Mouse (Mus musculus): ENCODE data around the gene Armh1.

The Armh1 gene

DNA sequence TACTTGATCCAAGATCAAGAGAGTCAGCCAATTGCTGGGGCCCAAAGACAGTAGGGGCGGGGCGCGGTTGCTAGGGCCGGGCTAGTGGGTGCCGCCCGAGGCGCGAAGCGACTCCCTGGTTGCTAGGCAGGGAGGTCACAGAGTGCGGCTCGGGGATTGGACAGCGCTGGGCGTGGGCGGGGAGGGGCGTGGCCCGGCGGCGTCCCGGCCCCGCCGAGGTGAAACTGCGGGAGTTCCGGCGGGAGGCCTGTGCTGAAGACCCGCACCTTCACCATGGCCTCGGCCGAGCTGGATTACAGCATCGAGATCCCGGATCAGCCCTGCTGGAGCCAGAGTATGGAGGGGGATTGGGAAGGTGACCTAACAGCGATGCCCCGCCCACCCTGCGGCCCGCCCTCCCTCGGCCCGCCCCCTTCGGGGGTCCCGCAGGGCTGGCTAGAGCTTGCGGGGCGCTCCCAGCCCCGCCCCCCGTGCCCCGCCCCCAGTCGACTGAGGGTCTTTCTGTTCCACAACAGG is at the start of gene Armh1, which contains the start of gene Tmem53:
Gene Armh1 (minus strand): TSS at position 325 of the 516 bp plus-strand sequence.
Gene Tmem53 (plus strand): TSS at position 151 of the 516 bp plus-strand sequence.
- peak; percentile 95 for DNase-seq (ENCODE audit: low read depth, low spot score)

DNA sequence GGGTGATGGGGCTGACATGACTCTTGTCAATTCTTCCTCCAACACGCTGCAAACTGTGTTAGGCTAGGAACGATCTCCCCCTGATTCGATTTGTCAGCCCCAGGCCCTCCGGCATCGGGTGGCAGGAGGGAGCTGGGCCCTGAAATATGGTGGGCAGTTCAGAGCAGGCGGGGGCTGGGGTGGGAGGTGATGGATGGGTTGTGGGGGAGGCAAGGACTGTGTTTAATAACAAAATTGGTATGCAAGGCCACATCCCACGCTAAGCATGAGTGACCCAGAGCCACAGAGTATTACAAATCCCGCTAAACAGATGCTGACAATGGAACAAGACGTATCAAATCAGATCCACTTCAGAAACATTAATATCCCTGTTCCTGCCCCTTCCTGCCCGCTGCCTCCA is 48.0 kb upstream of the Armh1 start:
- no peak for DNase-seq (ENCODE audit: low read depth, low spot score)

DNA sequence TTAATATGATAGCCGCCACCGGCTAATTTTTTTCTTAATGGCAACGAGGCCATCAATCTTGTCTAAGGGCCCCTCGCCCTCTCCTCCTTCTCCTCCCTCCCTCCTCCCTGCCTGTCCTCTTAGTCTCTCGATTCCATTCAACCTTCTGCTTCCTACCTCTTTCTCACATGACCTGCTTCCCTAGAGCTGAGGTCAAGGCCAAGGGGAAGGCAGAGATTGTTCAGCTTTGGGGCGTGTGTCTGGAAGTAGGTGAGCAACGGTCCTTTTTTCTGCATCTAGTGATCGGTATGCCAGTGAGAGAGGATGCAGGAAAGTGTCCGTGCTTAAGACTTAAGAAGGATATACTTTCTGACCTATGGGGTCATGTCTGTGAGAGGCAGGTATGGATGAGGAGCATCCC is 45.9 kb upstream of the Armh1 start:
- DNase-seq (ENCODE audit: low read depth, low spot score) = no peak

DNA sequence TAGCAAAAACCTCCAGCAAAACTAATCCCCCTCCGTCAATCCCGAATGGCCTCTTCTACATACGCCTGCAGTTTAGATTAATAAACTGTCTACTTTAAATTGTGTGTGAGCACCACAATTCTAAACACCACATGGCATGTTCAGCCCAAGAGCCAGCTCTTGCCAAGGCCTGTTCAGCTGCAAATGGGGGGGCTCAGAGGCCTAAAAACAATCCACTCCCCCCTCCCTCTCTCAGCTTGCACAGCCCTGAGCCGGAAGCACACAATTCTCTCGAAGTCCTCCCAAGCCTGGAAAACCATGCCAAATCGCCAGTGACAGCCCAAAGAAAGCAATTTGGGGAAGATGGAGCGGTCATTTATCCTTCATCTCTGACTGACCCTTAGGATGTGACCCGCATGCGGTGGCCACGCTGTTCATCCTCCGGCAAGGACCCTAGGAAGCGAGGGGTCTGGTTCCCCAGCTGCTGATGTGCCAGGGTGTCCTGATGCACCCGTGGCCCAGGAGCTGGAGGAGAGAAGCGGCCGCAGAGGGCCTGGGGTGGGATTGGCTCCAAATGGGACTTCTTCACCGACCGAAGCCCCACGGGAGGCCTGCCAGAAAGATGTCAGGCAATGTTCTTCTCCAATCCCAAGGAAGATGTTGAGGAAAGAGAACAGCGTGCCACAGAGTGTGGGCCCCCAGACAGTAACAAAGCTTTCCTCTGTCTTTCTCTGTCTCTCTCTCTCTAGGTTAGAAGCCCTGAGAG is 45.1 kb upstream of the Armh1 start:
- no peak for DNase-seq (ENCODE audit: low read depth, low spot score)

DNA sequence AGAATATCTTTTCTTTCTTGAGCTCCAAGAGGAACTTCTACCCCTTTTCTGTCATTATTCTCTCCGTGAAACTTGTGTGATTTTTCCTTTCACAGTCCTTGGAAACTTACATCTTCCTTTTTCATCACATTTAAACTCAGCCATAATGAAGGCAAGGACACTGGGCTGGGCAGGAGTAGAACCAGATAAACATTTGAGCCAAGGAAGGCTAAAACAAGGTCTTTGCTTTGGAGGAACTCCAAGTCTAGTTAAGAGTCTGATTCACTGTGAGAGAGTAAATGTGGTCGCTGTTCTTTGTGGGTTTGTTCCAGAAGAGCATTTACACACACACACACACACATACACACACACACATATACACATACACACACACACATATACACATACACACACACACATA is 39.8 kb upstream of the Armh1 start:
- DNase-seq (ENCODE audit: low read depth, low spot score) = no peak

DNA sequence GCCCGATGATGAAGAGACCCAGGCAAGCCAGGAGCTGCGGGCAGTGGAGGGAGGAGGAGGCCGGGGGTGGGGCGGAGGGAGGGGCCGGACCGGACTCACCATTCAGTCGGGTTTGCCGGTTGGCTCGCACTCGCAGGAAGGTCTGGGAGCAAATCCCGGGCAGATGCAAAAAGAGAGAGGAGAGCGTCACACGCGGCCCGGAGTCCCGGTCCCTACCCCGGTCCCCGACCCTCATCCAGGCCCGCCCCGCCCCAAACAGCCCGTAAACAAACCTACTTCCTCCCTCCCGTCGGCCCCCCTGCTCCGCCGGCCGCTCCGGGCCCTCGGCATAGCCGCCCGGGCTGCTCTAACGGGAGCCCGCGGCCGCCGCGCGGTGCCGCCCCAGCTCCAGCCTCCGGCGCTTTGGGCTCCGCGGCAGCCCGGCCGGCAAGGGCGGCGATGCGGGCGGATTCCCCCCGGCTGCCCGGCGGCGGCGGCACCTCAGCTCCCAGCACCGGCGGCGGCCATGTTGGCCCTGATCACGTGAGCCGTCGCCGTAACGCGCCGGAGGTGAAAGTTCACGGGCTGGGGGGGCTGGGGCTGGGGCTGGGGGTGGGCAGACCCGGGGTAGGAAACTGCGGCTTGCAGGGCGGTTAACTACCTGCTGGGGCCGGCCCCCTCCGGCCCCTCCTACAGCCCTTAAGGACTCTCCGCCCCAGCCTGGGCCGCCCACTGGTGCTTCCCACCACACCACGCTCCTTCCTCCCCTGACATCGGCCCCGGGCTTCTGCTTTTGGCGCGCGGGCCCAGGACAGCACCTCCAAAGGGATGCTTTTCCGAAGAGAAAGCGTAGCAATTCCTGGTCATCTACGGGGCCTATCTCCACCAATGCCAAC is 37.2 kb upstream of the Armh1 start:
- DNase-seq (ENCODE audit: low read depth, low spot score) = peak; percentile 79

DNA sequence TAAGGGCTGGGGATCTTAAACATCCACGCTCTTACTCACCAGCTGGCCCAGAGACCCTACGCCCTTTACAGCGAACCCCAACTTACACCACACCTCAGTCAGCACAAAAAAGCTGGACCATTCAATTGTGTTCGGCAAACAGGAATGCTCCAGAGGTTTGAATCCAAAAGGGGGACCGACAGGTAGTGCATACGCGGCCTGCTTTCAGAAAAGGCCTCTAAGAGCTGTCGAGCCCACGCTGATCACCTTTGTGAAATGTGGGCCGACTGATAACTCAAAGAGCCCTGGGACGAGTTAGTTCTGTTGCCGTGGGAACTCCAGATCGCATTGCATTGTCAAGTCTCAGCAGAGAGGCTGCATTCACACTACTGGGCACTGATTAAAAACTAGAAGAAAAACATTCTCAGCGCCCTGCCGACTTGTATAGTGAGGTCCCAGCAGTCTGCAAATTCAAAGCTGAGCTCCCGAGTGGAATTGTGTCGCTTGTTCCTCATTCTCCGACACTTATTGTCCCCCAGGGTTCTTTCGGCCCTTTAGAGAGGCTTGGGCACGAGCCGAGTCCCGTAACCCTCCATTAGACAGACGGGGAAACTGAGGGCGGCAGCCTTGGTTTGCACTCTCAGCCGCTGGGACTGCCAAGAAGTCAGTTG is 36.5 kb upstream of the Armh1 start:
- DNase-seq (ENCODE audit: low read depth, low spot score) = peak; percentile 35

DNA sequence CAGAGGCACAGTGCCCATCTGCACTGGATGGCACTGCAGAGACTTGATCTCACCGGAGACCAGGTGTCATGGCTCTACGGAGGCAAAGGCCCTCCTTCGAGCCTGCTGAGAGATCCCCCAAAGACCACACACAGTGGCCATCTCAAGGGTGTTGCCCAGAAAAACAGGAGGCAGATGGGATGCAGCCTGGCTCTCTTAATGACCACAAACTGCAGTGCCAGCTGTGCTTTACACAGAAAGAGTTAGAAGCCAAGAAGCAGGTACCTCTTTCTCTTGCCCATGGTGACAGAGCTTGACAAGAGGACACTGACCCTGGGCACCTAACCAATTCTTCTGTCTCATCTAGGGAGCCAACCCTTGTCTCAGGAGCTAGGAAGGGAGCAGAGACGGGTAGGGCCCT is 32.4 kb upstream of the Armh1 start:
- DNase-seq (ENCODE audit: low read depth, low spot score) = no peak

DNA sequence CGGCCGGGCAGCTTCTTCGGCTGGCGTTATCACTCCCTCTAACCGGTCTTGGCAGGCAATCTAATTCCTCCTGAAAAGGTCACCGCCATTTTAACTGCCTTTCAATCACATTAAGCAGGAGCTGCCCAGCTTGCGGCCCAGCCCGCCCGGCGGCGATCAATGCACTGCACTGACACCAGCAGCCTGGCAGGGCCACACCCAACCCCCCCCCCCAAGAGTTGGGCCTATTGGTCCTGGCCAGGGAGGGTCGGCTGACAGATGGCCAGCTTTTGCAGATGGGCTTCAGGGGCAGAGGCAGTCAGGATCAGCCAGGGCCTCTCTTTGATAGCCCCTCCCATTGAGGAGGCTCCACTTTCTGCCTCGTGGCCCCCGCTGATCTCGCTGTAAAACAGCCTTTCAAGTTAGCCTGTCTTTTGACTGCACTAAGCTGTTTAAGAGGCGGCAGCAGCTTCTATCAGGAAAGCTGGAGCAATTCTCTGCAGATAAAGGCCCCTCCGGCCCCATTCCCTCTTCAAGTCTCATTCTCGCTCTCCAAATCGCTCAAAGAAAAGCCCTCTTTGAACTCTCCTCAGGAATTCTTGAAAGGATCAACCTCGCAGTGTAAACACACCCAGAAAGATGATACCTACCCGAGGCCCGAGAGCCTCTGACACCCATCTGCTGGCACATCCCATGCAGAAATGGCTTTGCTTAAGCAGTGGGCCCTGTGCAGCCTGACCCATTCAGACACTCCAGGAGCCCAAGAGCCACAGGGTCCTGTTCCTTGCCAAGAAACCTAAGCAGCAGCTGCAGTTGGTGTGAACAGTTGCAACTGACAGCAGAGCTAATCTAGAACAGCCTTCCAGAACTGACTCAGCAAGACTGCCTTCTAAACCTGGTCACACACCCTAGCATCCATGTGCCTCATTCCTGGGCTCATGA is 31.6 kb upstream of the Armh1 start:
- no peak for DNase-seq (ENCODE audit: low read depth, low spot score)

DNA sequence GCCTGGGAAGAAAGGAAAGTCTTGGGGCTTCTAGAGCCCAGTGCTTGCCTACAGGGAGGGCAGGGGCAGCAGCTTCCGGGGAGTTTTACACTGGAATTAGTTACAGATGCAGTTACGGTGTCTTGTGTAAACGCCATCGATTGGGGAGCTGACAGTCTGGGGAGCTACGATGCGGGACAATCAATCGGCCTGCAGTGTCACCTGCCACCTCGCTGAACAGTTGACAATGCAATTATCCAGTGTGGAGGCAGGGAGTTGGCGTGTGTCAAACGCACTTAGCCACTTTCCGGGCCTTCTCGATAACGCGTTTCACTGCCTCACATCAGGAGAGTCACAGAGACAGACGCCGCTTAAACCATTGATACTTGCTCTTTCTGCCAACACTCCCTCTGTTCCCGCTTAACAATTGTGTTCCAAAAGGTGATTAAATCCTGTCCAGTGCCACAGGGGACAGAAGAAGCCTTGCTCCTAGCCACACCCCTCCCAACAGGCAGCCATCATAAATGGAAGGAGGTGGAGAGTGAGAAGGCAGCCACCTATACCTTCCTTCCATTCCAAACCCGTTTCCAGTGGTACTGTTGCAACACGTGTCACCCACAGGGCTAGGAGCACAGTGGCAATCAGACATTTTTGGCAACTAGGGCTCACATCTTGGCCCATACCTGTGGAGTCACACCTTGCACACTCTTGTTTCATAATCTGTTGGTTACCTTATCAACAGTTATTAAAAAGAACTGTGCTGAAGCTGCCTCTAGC is 29.3 kb upstream of the Armh1 start:
- DNase-seq (ENCODE audit: low read depth, low spot score) = no peak

DNA sequence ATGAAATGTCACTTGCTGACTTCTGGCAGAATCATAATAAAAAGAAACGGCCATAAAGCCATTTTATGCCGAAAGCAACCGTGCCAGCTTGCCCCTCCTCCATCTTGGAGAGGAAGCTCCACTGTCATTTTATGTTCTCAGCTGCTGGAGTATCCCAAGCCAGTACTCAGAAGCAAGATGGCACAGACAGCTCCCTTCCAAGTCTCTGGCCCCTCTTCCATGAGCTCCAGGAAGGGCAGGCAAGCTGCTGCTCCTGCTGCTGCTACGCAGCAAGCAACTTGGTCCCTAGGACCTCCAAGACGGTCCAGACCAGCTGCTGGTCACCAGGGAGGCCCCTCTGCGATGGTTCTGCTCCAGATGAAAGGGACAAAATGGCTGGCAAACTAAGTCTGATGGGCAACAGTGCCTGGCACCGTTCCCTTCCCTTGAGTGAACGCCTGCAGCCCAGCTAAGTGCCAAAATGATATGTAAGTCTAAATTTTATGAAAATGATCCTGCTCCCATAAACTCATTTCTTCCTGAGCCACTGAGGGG is 28.5 kb upstream of the Armh1 start:
- DNase-seq (ENCODE audit: low read depth, low spot score) = no peak

DNA sequence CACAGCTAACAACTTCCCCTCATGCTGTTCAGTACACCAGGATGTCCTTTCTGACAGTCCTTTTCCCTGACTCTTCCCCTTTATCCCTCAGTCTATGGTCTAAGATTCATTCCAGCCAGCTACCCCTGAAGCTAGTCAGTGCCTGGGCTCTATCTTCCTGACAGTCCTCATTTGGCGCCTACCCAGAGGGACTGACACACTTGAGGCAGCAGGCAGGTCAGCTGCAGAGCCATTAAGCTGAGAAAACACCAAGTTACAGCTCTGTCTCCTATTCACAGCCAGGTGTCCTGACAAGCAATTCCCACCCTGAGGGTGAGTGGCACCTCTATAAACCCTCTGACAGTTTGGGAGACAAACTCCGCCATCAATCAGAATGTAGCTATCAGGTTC is 27.3 kb upstream of the Armh1 start:
- no peak for DNase-seq (ENCODE audit: low read depth, low spot score)

DNA sequence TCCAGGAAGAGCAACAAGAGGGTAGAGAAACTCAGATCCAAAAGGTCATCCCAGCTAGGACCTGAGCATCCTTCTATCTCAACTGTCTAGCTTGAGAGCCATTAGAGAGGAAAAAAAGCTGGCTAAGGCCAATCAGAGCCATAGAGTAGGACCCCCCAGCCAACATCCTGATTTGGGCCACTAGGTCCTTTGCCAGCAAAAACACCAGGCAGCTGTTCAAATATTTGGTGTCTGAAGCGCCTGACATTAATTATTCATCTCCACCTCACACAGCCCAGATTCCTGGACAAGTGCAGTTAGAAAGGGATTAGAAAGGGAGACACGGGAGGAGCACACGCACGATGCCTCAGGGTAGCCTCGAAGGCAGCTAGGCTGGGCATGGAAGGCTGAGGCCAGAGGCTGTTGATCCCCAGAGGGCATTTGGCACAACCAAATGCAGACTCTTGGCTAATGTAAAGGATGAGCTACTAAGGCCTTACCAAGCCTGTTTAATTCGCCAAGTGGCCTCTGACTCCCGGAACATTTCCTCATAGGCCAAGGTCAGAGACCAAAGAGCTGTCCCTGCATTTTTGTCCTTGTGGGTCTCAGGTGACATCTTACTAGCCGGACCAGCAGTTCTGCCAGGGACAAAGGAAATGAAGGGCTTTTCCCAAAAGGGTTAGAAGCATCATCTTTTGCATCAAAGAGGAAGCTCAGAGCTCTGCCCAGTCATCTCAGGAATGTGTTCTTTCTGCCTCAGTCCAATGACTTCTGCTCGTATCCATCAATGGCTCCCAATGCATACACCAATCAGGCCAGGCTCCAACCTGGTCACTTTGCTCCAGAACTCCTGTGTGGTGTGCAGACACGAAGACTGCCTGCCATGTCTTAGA is 26.7 kb upstream of the Armh1 start:
- DNase-seq (ENCODE audit: low read depth, low spot score) = no peak

DNA sequence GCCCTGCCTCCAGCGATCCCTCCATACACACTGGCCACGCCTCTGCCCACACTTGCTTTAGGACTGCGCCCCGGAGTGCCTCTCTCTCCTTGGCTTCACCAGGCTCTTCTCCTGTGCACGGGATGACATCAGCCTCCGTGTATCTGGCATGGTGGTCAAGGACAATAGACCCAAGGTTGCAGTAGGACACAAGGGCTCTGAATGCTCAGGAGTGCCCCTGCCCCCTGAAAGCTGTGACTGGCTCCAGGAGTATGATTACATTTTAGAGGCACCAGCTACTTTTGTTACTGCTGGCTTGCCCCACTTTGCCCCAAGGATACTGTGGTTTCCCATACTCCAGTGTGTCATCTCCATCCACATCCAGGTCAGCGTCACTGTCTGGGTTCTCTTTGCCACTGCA is 25.8 kb upstream of the Armh1 start:
- no peak for DNase-seq (ENCODE audit: low read depth, low spot score)

DNA sequence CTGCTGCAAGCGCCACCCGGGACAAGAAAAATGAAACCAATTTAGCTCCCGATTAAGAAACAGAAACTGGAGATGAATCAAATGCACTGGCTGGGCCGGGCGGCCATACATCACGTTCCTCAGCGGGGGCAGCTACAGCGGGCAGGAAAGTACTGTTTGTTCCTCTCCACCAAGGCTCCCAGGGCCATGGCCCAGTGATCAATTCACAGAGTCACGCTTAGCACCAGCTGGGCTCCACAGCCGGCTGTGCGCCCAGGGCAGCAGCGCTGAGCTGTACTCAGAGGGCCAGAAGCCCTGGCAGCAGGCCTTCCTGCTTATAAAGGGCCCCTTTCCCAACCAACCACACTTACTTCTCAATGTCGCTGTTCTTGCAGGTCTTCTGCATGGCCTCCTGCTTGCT is 25.1 kb upstream of the Armh1 start:
- no peak for DNase-seq (ENCODE audit: low read depth, low spot score)

DNA sequence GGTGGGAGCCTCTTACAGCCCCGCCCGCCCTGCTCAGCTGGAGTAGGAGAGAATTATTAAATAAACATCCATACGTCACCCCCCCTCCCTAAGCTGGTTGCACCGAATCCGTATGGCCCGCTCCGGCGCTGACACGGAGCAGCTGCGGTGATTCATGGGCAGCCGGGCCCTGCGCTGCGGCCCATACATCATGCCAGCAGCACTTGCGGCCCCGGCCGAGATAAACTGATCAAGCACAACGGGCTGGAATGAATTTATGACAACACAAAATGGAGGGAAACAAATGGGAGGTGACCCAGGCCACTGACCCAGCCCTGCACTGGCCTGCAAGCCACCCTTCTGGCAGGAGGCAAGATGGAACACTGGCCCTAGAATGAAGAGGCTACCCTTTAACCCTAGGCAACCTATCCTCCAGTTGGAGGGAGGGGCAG is 24.4 kb upstream of the Armh1 start:
- no peak for DNase-seq (ENCODE audit: low read depth, low spot score)

DNA sequence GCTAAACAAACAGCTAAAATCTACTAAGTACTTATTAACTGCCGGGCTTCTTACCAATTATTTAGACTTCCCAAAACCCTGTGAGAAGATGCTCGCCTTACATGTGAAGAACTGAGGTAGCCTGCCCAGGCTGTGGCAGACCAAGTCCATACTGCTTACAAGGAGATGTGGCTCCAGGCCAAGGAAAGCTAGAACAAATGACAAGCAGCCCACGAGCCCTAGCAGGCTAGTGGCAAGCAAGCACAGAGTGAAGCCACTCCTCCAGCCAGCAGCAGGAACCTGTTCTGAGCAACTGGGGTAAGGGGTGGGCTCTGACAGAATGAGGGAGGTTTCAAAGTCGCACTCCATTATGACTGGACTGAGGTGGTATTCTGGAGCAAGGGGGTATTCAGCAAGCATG is 22.8 kb upstream of the Armh1 start:
- no peak for DNase-seq (ENCODE audit: low read depth, low spot score)

DNA sequence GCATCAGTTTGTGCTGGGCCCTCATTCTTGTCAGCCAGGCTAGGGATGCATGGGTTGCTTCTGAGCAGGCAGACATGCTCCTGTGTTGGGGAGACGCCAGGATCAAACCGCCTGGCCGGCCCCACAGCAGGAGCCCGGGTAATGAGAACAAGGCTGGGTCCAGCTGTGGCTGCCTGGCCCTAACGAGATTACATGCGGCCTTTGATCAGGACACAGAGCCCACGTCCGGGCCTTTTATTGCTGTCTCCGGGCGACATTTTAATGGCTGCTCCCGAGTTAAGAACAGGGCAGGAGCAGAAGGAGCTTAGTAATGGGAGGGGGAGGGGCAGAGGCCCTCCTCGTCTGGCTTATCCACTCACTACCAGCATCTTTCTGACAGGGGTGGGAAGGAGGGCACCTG is 20.5 kb upstream of the Armh1 start:
- DNase-seq (ENCODE audit: low read depth, low spot score) = no peak

DNA sequence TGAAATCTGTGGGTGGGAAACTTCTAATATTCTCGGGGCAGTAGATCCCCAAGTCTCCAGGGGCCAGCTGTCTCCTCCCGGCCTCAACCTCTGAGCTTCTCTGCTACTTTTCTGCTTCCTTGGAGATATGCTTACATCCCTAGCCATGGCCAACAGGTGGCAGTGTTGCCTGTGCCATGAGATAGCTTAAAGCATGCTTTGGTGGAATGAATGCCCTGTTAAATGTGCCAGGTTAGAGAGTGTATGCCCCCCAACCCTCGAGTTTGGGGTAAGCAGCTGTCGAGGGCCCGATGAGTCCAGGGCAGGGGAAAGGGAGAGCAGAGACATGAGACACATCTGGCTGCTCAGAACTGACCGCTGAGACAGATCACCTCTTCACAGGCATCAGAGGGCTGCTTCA is 18.4 kb upstream of the Armh1 start:
- DNase-seq (ENCODE audit: low read depth, low spot score) = peak; percentile 82

Measured in 3T3-L1 (cell line).